Mouse (Mus musculus) cerebellum, postnatal 36 days (tissue): ENCODE results near the gene Fam161a.

Experiments used
- DNase-seq, 2 experiments: peaks; one replicate each; pipeline ENCODE4 v3.0.0; 2021 to 2022; ENCODE audit warnings: mixed read lengths in 2 of 2

Fam161a gene

DNA sequence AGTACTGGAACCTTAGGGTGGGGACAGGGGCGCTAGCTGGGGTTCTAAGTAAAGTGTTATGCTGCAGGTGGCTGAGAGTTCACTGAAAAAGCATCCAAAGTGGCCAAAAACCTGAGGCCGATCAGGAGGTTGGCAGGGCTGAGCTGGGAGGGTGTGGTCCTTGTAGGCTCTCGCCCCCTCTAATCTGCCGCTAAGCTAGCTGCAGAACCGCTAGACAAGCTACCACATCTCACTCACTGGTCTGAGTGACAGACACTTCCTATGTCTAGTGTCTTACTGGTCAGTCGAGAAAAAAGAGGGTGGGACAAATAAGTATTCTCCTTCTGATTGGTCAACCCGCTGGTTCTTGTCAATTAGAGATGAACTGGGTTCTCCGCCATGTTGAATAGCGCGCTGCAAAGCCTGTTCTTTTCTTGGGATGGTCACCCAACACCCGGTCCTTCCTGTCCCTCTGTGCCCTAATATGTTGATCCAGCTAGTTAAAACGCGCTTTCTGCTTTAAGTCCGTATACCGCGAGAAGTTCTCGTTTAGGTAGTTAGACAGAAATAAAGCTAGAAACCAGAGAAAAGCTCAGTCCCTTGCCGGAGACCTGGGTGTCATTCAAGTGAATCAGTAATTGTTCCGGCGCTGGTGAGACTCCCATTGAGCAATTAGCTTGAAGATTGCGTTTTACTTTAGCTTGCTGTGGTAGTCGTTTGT is at the start of gene Fam161a:
TSS of gene Fam161a (plus strand) at position 51 of the 700 bp plus-strand sequence.
- peak; percentile 73 to 86 for DNase-seq

DNA sequence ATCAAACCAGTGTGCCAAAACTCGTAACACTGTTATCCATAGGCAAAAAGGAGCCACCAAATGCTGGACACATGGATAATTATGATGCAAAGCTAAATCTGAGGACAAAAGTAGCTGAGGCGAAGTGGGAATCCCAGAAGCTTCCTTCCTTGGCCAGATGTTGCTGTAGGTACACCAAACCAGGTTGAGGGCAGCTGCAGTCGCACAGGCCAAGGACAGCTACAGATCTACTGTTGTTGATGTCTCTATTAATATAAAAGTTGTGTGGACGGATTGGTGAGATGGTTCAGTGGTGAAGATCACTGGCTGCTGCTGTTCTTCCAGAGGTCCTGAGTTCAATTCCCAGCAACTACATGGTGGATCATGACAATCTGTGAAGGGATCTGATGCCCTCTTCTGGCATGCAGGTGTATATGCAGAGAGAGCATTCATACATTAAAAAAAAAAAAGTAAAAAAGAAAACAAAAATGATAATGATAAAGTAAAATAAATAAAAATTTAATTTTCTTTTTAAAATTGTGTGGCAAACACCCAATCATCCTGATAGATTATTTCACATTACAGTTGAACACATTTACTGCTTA is 49.4 kb upstream of the Fam161a start:
- DNase-seq = no peak

DNA sequence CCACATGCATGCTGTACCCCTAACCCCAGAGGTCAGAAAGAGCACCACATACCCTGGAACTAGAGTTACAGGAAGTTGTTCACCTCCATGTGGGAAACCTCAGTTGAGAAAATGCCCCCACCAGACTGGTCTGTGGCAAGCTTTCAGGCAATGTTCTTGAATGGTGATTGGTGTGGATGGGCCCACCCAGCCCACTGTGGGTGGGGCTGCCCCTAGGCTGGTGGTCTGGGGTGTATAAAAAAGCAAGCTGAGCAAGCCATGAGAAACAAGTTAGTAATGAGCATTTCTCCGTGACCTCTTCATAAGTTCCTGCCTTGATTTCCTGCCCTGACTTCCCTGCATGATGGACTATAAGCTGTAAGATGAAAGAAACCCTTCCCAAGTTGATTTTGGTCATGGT is 45.2 kb upstream of the Fam161a start:
- no peak for DNase-seq

DNA sequence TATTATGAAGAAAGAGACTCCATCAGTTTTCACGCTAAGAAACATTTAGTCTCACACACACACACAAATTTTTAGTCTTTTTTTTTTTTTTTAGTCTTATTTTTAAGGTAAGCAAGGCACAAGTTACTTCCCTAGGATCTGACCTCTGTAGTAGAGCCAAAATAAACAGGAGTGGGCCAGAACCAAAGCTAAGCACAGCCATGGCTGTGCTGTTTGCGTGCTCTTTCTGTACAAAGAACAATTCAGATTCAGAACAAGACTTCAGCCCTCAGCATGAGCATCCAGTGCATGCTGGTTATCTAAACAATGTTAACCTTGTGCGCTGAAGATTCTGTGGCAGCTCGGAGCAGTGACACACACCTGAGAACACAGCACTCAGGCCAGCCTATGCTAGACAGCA is 42.9 kb upstream of the Fam161a start:
- DNase-seq = no peak

DNA sequence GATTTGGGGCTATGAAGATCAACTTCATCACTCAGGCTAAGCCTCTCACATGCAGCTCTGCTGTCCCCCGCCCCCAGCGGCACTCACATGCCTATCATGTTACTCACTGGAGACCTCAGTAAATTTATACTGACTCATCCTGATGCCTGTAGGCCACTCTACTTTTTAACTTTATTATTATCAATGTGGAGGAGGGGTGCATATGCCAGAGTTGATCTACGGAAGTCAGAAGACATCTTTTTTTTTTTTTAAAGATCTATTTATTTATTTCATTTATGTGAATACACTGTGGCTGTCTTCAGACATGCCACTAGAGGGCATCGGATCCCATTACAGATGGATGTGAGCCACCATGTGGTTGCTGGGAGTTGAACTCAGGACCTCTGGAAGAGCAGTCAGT is 41.8 kb upstream of the Fam161a start:
- DNase-seq = no peak

DNA sequence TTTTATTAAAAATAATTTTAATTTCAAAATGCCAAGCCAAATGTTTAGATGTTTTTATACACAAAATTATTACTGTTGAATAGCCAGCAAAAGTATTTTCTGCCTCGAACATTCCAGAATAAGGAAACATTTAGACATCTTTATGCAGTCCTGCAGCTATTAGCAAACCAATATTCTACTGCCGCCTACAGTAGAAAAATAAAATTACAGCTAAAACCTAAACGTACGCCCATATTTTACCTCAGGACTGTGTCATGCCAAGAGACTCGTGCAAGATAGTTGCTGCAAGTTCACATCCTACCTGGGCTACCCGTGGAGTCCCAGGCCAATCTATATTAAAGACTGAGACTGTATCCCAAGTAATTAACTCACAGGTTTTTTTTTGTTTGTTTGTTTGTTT is 37.8 kb upstream of the Fam161a start:
- DNase-seq = no peak

DNA sequence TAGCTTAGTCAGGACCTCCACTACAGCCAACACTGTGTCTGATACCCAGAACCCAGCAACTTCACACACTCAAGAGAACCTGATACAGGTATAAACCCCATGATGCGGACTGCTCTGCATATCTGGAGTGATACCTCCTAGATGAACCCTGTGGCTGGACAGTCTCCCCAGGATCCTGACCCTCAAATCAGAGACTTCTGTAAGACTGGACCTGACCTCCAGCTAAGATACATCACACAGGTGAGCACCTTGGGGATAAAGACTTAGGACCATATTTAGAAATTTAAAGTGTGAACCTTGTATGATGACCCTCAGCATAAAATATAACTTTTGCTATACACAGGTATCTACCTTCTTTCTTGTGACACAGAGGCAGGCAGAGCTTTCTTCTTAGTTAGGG is 36.8 kb upstream of the Fam161a start:
- no peak for DNase-seq

DNA sequence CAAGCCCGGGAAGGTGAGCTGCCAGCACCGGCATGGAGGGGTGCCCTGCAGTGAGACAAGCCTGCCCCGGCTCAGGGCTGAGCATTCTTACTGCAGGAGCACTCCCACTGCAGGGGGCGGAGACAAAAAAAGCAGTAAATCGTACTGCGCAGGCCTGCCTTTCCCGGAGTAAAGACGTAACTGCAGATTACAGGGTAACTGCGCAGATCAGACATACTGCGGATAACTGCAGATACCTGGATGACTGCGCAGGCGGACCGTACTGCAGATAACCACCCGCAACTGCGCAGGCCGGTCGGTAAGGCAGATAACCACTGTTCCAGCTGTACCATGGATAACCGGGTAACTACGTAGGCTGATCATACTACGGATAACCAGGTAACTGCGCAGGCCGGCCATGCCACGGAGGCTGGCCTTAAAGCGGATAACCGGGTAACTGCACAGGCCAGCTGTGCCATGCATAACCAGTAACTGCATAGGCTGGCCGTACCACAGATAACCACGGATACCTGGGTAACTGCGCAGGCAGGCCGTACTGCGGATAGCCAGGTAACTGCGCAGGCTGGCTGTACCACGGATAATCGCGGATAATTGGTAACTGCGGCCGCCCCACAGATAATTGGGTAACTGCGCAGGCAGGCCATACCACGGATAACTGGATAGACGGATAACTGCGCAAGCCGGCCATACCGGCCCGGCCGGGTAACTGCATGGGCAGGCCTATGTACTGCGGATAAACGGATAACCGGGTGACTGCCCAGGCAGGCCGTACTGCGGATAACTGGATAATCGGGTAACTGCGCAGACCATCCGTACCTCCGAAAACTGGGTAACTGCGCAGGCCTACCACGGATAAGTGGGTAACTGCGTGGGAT is 35.3 kb upstream of the Fam161a start, which contains the start of gene Zrsr1:
TSS of gene Zrsr1 (plus strand) at position 171 of the 875 bp plus-strand sequence.
- DNase-seq = peak; percentile 79 to 81

DNA sequence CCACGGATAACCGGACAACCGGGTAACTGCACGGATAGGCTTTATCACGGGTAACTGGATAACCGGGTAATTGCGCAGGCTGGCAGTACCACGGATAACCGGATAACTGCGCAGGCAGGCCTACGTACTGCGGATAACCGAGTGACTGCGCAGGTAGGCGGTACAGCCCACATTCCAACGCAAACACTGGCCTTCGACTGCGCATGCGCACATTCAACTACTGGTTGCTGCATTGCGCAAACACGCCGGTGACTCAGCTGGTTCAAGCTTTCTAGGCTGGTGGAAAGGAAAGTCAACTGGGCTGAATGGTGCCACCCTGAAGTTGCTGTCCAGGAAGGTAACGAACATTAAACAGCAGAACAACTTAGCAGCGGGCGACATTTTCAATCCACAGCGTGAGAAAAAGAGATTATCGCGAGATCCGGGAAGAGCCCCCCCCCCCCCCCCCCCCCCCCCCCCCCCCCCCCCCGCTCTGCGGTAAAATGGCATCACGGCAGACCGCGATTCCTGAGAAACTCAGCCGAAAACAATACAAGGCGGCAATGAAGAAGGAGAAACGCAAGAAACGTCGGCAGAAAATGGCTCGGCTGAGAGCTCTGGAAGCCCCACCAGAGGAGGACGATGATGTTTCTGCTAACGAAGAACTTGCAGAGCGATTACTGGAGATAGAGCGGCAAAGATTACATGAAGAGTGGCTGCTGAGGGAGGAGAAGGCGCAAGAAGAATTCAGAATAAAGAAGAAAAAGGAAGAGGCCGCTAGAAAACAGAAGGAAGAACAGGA is 34.4 kb upstream of the Fam161a start:
- peak; percentile 82 to 88 for DNase-seq

DNA sequence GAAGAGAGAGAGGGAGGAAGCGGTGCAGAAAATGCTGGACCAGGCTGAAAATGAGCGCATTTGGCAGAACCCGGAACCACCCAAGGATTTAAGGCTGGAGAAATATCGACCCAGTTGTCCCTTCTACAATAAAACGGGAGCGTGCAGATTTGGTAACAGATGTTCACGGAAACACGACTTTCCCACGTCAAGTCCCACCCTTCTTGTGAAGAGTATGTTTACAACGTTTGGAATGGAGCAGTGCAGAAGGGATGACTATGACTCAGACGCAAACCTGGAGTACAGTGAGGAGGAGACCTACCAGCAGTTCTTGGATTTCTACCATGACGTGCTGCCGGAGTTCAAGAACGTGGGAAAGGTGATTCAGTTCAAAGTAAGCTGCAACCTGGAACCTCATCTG is 33.7 kb upstream of the Fam161a start:
- DNase-seq = no peak

DNA sequence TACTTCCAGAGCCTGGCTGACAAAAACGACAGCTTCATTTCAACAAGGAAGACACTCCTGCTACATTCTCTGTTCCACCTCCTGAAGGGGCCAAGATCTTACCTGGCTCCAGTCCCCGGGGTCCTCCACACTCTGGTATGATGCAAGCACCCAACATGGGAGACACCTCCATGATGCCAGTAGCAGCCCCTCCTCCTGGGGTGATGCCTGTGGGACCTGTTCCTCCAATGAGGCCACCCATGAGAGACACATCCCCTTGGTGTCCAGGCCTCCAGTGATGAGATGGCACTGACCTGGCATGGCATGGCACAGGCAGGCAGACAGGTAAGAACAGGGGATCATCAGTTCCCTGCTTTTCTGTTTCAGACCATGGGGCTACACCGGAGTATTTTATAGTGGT is 29.1 kb upstream of the Fam161a start:
- no peak for DNase-seq

DNA sequence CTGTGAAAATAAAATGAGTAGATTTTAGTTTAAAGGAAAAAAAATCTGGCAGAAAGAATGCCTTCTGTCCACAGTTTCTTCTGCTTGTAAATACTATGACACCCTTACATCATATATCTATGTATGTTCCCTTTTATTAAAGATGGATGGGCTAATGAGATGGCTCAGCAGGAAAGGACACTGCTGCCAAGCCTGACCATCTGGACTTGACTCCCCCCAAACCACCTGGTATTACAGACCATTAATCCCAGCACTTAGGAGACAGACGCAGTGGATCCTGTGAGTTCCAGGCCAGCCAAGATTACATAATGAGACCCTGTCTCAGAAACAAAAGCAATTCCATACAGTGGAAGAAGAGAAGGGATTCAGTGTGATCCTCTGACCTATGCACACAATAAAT is 28.6 kb upstream of the Fam161a start:
- peak; percentile 74 to 77 for DNase-seq

DNA sequence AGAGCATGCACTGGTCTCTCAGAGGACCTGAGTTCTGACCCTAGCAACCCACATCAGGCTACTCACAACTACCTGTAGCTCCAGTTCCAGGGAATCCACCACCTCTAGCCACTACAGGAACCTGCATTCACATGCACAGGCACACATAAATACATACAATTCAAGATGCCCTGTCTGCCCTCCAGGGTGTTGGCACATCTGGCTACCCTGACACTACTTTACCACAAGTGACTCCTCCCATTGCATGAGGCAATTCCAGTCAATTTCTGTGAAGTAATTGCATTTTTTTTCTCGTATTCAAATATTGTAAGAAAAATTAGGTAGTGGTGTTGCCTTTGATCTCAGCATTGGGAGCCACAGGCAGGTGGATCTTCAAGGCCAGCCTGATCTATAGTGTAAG is 28.1 kb upstream of the Fam161a start:
- no peak for DNase-seq

DNA sequence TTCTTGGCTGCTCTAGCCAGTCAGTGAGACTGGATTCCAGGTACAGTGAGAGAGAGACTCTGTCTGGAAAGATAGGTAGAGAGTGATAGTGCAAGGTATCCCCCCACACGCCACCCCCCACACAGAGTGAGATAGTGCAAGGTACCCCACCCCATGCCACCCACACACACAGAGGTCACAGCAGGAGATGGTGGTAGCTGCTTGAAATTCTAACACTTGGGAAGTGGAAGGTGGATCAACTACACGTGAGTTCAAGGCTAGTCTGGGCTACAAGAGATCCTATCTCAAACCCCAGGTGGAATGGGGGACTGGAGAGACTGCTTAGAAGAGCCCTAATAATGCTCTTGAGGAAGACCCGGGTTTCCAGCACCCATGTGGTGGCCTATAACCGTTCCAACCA is 26.3 kb upstream of the Fam161a start:
- no peak for DNase-seq

DNA sequence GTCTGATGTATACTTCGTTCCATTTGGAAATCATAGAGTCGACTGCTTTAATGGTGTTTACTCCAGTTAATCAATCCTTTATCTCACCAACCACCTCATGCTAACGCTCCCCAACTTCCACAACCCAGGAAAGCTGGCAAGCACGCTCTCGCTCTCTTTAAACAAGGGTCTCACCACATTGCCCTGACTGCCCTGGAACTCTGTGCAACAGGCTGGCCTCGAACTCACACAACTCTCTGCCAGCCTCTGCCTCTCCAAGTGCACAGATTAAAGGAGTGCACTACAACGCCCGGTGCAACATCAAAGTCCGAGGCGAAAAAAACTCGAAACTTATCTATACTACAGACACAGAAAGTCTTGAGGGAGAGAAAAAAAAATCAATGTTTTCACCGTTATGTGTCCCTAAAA is 25.8 kb upstream of the Fam161a start:
- DNase-seq = peak in 1 of 2 experiments; percentile 20

DNA sequence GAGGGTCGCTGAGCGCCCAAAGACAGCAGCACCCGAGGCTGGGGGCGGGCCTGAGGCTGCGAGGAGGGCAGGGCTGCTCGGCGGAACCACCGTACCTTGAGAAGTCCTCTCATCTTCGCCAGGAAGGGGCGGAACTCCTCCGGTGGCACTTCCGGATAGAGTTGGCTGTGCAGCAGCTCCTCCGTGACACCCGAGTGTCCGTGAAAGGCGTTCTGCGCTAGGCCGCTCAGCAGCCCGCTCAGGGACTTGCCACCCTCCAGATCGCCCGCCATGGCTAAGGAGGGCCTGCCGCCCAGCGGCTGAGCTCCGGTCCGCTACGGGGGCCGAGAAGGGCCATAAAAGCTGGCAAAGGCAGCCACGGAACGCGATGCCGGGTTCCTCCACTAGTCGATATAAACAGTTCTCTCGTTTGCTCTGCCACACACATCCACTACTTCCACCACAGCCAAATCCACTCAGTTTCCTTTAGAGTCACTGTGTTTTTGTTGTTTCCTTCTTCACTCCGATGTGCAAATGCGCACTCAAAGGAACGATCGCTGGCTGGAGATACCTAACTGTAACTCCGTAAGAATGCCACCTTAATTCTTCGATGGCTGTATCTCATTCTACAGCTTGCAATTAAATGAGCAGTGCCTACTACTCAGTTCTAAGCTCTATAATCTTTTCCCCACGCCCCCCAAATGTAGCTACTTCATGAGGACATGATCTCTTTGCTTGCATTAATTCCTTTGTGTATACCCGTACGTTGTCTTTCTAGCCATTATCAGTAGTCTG is 25.2 kb upstream of the Fam161a start, which contains the start of the genes Gm28048 and Commd1:
TSS of gene Gm28048 (minus strand) at position 107 of the 774 bp plus-strand sequence.
TSS of gene Commd1 (minus strand) at position 399 of the 774 bp plus-strand sequence.
- peak; percentile 98 for DNase-seq

DNA sequence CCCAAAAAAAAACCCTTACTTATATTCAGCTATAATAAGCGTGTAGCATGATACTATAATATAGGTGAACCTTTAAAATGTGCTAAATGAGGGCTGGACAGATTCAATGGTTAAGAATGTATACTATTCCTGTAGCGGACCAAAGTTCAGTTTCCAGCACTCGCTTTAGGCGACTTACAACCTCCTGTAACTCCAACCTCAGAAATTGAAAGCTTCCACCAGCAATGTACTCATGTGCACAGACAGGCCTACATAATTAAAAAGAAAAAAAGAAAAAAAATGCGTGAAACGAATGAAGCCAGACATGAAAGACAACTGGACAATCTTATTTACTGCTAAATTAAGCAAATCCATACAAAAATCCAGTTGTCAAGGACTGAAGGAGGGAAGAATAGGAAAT is 24.5 kb upstream of the Fam161a start:
- DNase-seq = no peak

DNA sequence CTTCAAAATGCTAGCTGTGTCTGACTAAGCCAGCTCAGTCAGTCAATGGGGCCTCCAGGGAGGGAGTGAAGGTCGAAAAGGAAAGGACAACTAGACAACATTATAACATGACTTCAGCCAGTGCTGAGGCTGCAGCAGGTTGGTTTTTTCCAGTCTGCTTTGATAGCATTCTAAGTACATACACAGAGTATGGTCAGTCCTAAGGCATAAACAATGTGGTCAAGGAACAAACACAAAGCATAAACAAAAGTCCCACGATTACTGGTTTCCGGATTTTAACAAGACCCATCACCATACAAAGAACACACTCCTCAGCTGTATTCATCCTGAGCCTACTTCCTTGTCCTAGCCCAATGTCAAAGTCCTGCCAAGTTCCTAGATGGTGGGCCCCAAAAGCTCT is 21.8 kb upstream of the Fam161a start:
- DNase-seq = no peak

DNA sequence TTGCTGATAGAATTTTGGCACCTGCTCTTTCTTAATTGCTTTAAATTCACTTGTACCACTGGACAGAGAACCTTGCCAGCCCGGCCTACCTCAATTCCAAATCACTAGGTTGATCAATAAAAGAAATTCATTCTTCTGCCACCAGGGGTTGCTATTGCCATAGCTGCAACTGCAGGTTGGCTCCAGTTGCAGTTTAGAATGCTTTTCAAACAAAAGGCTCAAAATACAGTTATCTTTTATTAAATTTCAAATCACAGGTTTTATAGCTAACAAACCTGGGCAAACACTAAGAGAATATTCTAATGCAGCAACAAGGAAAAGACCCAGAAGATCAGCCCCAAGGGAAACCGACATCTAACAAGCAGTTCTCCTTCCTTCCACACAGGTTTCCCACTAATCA is 20.0 kb upstream of the Fam161a start:
- DNase-seq = peak in 1 of 2 experiments; percentile 42

DNA sequence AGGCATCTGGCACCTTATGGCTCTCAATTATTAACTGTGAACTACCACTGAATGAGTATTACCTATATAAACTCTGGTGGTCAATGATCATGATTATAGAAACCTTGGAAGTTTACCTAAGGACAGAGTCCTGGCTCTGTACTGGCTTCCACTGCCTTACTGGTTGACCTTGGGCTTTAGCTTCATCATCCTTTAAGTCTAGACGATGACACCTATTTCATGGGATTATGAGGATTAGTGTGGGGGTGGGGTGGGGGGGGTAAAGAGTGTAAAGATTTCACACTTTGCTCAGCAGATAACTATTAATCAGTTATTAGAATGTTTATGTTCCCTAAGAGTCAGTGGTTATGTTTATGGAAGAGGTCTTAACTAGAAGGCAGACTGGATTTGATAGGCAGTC is 17.5 kb upstream of the Fam161a start:
- DNase-seq = no peak

DNA sequence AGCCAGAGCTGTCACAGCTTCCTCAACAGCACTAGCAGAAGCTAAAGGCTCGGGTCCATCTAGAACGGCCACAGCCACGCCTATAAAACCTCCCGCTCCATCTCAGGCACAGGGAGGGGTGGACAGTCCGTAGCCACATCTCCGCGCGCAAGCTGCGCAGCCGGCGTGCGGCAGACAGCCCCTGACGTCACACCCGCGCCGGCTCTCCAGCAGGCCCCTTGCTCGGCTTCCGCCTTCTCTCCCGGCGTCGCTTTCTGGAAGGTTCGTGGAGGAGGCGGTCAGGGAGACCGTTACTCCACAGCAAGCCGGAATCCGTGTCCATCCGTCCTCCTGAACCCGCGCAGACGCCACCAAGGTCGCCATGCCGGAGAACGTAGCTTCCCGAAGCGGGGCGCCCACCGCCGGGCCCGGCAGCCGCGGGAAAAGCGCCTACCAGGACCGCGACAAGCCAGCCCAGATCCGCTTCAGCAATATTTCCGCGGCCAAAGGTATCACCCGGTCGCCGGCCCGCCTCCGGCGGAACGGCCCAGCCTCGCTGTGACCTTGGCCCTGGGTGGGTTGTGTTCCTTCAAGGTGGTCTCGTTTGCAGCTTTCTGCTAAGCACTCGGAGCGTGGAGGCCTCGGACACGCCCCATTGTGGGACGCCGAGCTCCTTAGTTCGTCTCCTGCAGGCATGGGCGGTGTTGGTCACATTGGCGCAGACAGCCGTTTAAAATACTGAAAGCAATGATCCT is 16.8 kb upstream of the Fam161a start, which contains the start of gene Cct4:
TSS of gene Cct4 (plus strand) at position 127 of the 734 bp plus-strand sequence.
- peak; percentile 94 for DNase-seq
